Mouse (Mus musculus): Measurements from ENCODE around the gene BC030867.

- no peak for TF ChIP-seq POLR2A (IDR thresholded peaks at IDR 0.05; ENCODE audit: extremely low read depth, insufficient read depth, low read length)
- no peak for TF ChIP-seq CTCF (IDR thresholded peaks at IDR 0.05; ENCODE audit: low read depth, low read length)
Measured at GRCm38 (mm10) chr11:102220451-102220850, 28.2 kb upstream of the BC030867 start.
